Mouse (Mus musculus) testis, adult 2 months (tissue): ENCODE results near the gene Fbxo48. TPM values are rescaled to one million over a fixed set of nuclear protein-coding genes. Genes with fewer than 3 reads are reported as not detected.

Experiments
- H3K27ac ChIP-seq: fragments of 200-500 bp; 2 replicates; pipeline ENCODE4 v1.5.1; 2012; ENCODE audit warnings: low read depth, low read length; ENCODE audit not compliant: control insufficient read depth, insufficient read depth
- H3K27me3 ChIP-seq: fragments of 200-500 bp; 2 replicates; pipeline ENCODE4 v1.6.1; 2012; ENCODE audit warnings: mild to moderate bottlenecking, low read length, moderate library complexity; ENCODE audit not compliant: control insufficient read depth, insufficient read depth
- H3K36me3 ChIP-seq: fragments of 200-500 bp; 2 replicates; pipeline ENCODE4 v1.6.1; 2012; ENCODE audit warnings: mild to moderate bottlenecking, low read length; ENCODE audit not compliant: control insufficient read depth, insufficient read depth
- H3K4me1 ChIP-seq: fragments of 200-500 bp; 2 replicates; pipeline ENCODE4 v1.6.1; 2012; ENCODE audit warnings: low read length; ENCODE audit not compliant: control insufficient read depth, insufficient read depth
- H3K4me3 ChIP-seq: fragments of 200-500 bp; 2 replicates; pipeline ENCODE4 v1.5.1; 2012; ENCODE audit warnings: low read depth, mild to moderate bottlenecking, low read length, moderate library complexity, mixed read lengths; ENCODE audit not compliant: control insufficient read depth
- CTCF ChIP-seq: fragments of 200-500 bp; IDR thresholded peaks from 2 replicates; pipeline ENCODE4 v1.5.1; 2012; ENCODE audit warnings: low read depth, mild to moderate bottlenecking, inconsistent platforms, low read length, moderate library complexity; ENCODE audit not compliant: control insufficient read depth, insufficient read depth, insufficient replicate concordance
- POLR2A ChIP-seq: fragments of 200-500 bp; IDR thresholded peaks from 2 replicates; pipeline ENCODE4 v1.6.1; 2012; ENCODE audit warnings: low read depth, mild to moderate bottlenecking, inconsistent platforms, low read length, moderate library complexity; ENCODE audit not compliant: control insufficient read depth
- polyA plus RNA-seq: library from polyadenylated mRNA; depleted of rRNA; stranded (reverse); fragments of >200 nt; gene quantifications from 2 replicates; pipeline ENCODE4 v1.2.3, GENCODE M21; 2012

Fbxo48 gene
- polyA plus RNA-seq, 1 experiment = 0.81 TPM

DNA sequence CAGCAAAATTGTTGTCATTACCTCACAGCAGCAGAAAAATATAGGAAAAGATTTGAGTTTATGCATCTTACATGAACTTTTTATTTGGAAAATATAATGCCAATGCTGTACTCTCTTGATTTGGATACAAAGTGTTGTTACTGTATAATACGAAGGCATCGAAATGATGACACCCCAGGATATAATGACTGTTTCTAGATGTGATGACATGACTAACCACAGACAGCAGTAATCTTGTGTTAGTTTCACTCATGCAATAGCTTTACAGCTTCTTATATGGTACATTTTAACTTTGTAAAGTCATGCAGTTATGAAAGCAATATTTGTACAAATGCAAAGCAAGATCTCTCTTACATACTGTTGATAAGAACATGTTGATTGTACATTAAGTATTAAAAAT lies 33.7 kb upstream of the Fbxo48 start:
- H3K27me3 ChIP-seq = no peaks in the 10 kb centered on the region
- H3K27ac ChIP-seq = no peak overlapping the region
- no peaks in the 10 kb centered on the region for H3K36me3 ChIP-seq
- no peaks in the 10 kb centered on the region for H3K4me1 ChIP-seq
- no peak overlapping the region for H3K4me3 ChIP-seq
- TF ChIP-seq POLR2A (no peak), CTCF (no peak)

DNA sequence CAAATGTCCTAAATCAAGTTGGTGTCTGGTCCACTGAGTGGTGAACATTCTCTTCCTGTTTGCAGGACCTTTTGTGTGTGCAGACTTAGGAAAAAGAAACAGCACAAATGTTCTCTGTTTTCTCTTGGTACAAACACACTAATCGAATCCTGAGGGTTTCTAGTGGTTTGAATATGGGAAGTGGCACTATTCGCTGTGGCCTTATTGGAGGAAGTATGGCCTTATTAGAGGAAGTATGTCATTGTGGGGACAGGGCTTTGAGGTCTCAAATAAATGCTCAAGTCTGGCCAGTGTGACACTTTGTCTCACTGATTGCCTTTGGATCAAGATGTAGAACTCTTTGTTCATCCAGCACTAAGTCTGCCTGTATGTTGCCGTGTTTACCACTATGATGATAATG lies 19.0 kb upstream of the Fbxo48 start:
- Histone ChIP-seq H3K4me1 (no peaks in the 10 kb centered on the region), H3K27me3 (no peaks in the 10 kb centered on the region)
- TF ChIP-seq CTCF = no peak
- no peak for TF ChIP-seq POLR2A

DNA sequence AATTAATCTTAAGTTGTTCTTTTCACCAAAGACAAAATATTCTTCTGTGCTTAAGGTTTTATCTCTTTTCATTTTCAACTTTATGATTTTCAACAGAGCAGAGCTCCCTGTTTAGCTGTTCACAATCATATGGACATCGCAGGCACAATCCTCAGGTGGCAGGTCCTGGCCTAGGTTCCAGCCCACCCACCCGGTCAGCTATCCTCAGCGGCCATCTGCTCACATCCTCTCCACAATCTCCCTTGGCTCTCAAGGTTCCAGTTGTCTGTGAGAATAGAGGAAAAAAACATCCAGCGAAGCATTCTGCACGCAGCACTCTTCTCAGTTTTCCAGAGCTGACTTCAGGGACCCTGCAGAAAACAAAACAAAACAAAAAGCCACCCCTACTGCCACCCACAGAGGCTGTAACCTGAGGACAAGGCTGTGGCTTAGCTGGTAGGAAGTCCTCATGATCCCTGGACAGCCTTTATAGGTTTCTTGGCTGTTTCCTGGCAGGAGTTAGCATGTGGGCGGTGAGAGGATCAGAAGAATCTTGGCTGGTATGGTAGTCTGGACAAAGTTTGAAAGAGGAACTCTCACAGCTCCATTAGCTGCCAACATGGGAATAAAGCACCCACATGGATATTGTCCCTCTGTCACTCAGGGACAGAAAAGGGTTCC lies 15.5 kb upstream of the Fbxo48 start:
- TF ChIP-seq POLR2A (no peak), CTCF (no peak)
- no peak overlapping the region for H3K4me3 ChIP-seq
- no peaks in the 10 kb centered on the region for H3K4me1 ChIP-seq
- H3K27ac ChIP-seq = 0 out of 2 replicates have a peak overlapping the region, but pooled peaks have one; percentile 1
- no peaks in the 10 kb centered on the region for H3K27me3 ChIP-seq
- H3K36me3 ChIP-seq = no peaks in the 10 kb centered on the region

More for the DNA sequence above, 19.0 kb upstream of the Fbxo48 start:
- H3K27ac ChIP-seq = no peak overlapping the region
- H3K36me3 ChIP-seq = no peaks in the 10 kb centered on the region
- no peak overlapping the region for H3K4me3 ChIP-seq

DNA sequence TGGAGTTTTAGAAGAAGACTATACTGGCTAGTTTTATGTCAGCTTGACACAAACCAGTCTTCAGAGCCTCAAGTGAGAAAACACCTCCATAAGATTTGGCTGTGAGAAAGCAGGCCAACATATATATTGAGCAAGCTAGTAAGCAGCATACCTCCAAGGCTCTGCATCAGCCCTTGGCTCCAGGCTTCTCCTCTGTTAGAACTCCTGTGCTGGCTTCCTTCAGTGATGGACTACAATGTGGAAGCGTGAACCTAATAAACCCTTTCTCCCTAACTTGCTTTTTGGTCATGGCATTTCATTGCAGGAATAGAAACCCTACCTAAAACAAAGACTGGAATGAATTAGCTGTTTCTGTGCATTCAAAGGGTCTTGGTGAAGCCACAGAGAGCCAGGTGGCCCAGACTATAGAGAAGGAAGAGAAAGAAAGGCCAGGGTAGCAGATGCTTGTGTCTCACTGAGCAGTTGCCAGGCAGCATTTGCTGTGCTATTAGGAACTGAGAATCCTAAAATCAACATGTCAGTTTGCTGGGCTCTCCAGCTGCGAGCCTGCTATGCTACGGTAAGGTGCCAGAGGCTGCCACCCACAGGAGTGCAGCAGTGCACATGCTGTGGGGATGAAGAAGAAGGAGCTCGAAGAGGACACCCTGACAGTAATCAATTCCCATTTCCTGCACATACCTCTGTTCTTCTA lies 9.9 kb upstream of the Fbxo48 start:
- Histone ChIP-seq H3K36me3 (no peaks in the 10 kb centered on the region), H3K27ac (no peak overlapping the region), H3K4me1 (no peaks in the 10 kb centered on the region), H3K4me3 (no peak overlapping the region), H3K27me3 (no peaks in the 10 kb centered on the region)
- no peak for TF ChIP-seq CTCF
- no peak for TF ChIP-seq POLR2A

DNA sequence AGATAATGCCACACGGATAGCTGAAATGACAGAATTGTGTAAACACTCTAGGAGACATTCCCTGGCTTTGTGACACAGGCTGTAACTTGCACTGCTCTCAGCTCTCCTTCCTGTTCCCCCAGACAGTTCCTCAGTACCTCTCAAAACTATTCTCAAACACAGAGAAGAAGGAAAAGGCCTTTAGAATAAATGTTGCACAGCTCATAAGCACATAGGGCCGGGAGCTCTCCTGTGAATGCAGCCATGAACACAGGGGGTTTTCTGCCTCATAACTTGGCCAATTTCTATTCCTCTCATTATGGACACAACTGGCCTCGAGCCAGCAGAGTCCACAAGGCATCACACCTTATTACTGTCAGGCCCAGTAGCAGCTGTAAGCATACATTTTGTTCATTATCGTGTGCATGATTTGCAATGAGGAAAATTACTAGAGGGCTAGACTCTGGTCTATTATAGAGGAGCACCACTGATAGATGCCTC lies 9.2 kb upstream of the Fbxo48 start:
- Histone ChIP-seq H3K4me3 (no peak overlapping the region), H3K27ac (no peak overlapping the region), H3K27me3 (no peaks in the 10 kb centered on the region), H3K4me1 (no peaks in the 10 kb centered on the region), H3K36me3 (no peaks in the 10 kb centered on the region)
- TF ChIP-seq CTCF (no peak), POLR2A (no peak)

DNA sequence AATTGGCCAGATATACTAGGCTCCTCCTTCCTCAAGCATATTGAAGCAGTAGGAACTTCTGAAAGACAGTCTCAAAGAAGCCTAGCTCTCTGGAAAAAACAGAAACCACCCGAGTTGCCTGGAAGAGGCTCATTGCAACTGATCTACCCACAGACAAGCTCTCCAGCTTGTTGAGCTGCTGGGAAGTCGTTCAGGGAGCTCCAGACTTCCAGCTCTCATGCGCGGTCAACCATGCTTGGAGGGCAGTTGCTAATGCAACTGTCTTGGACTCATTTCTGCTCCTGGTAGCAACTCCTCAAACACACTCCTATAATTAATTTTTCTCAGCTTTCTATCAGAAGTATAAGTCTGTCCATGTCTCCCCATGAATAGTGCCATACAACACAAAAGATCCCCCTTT lies 8.2 kb upstream of the Fbxo48 start:
- Histone ChIP-seq H3K36me3 (no peaks in the 10 kb centered on the region), H3K27ac (no peak overlapping the region), H3K4me1 (no peaks in the 10 kb centered on the region), H3K27me3 (no peaks in the 10 kb centered on the region), H3K4me3 (no peak overlapping the region)
- no peak for TF ChIP-seq POLR2A
- no peak for TF ChIP-seq CTCF

DNA sequence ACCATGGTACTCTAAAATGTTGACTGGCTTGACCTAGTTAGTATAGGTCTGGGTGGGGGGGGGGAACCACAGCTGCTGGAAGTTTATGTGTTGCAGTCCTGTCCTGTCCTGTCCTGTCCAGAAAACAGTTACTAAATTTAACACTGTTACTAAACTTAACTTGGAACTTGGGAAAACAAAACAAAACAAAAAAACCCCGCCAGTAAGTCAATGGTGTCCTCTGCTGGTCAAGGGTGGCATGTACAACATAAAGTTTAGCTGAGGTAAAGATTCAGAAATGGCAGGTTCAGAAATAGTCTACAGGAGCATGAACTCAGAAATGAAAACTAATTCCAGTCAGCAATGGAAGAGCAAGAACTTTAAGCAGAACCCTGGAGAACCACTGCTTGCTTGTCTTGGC lies 2.4 kb upstream of the Fbxo48 start:
- Histone ChIP-seq H3K4me3 (no peak overlapping the region), H3K36me3 (no peaks in the 10 kb centered on the region), H3K27me3 (no peaks in the 10 kb centered on the region), H3K4me1 (peaks cover 5% of the 10 kb centered on the region; the same call in 1 of the 2 replicates), H3K27ac (no peak overlapping the region)
- TF ChIP-seq CTCF (no peak), POLR2A (no peak)
